Mouse (Mus musculus) intestine, postnatal 0 days (tissue): ENCODE data around the gene Fbxl4. TPM values are rescaled to one million over a fixed set of nuclear protein-coding genes. Genes with fewer than 3 reads are reported as not detected.
"Not testable (repeated sequence)": the region's sequence is repeated elsewhere in the genome, so short reads cannot be mapped to it uniquely, and the experiment has no call there.

Experiments
- ATAC-seq: fragments of 200-750 bp; cut with Nextera tagmentation; 2 replicates; pipeline ENCODE4 v1.8.0; 2017; ENCODE audit warnings: mild to moderate bottlenecking, moderate TSS enrichment, moderate library complexity
- H3K27ac ChIP-seq: fragments of 300-500 bp; sonication (generic); 2 replicates; pipeline ENCODE4 v1.5.1; 2014; ENCODE audit warnings: mild to moderate bottlenecking, low read depth, low read length, moderate library complexity
- H3K27me3 ChIP-seq: fragments of 300-500 bp; sonication (generic); replicated peaks from 2 replicates; pipeline ENCODE4 v1.6.1; 2014; ENCODE audit warnings: low read length, mixed read lengths; ENCODE audit not compliant: control insufficient read depth, insufficient read depth
- H3K36me3 ChIP-seq: fragments of 300-500 bp; sonication (generic); 2 replicates; pipeline ENCODE4 v1.6.1; 2014; ENCODE audit warnings: mild to moderate bottlenecking, moderate library complexity; ENCODE audit not compliant: control insufficient read depth, insufficient read depth
- H3K4me1 ChIP-seq: fragments of 300-500 bp; sonication (generic); replicated peaks from 2 replicates; pipeline ENCODE4 v1.6.1; 2014; ENCODE audit warnings: antibody characterized with exemption, low read length, mixed read lengths; ENCODE audit not compliant: control insufficient read depth, insufficient read depth
- H3K4me2 ChIP-seq: fragments of 300-500 bp; sonication (generic); replicated peaks from 2 replicates; pipeline ENCODE4 v1.6.1; 2014; ENCODE audit warnings: low read depth, mild to moderate bottlenecking, moderate library complexity
- H3K4me3 ChIP-seq: fragments of 300-500 bp; sonication (generic); 2 replicates; pipeline ENCODE4 v1.5.1; 2014; ENCODE audit warnings: low read depth, low read length
- H3K9ac ChIP-seq: fragments of 300-500 bp; sonication (generic); 2 replicates; pipeline ENCODE4 v1.6.1; 2014; ENCODE audit warnings: mild to moderate bottlenecking, low read depth, low read length
- H3K9me3 ChIP-seq: fragments of 300-500 bp; sonication (generic); 2 replicates; pipeline ENCODE4 v1.6.1; 2016; ENCODE audit warnings: mixed run types; ENCODE audit not compliant: control insufficient read depth
- CTCF ChIP-seq: sonication (generic); IDR thresholded peaks from 2 replicates; pipeline ENCODE4 v1.5.1; 2016; ENCODE audit warnings: low read depth, mild to moderate bottlenecking, control low read depth, antibody characterized with exemption, moderate library complexity
- WGBS: fragments of 180-500 bp; shearing (Covaris S2); extraction: QIAGEN DNeasy Blood & Tissue Kit; methylation state at CpG from one replicate; pipeline ENCODE4 v1.1.7; 2014; 5-methylcytosine and 5-hydroxymethylcytosine counted together
- polyA plus RNA-seq: library from polyadenylated mRNA; unstranded; fragments of >200 nt; fragmentation: Nextera tagmentation; extraction: Ambion mirVana; gene quantifications from 2 replicates; pipeline ENCODE4 v1.2.1, GENCODE M21; 2015

Fbxl4 gene
- 13.9 TPM in 2 replicates for polyA plus RNA-seq

- no peaks in the 10 kb centered on the region for H3K9me3 ChIP-seq
- 0 out of 2 replicates have a peak, but pooled peaks cover 6% of the 10 kb centered on the region for H3K4me1 ChIP-seq
- H3K9ac ChIP-seq, result peak within 1 kb of the TSS; percentile 75
- no peak for TF ChIP-seq CTCF
- WGBS, result under 1% methylated on average over 55 of the region's 62 CpGs
- peak within 1 kb of the TSS; percentile 59 for H3K4me3 ChIP-seq
- peak within 1 kb of the TSS; percentile 72 for H3K4me2 ChIP-seq
- no peaks in the 10 kb centered on the region for H3K36me3 ChIP-seq
- no peaks in the 10 kb centered on the region for H3K27me3 ChIP-seq
- ATAC-seq, result peak; percentile 99
- H3K27ac ChIP-seq, result peak within 1 kb of the TSS; percentile 89
These were observed at the start of gene Fbxl4 for GRCm38 (mm10) chr4:22357266-22357930. Fbxl4 (plus strand) TSS chr4:22357543.

GRCm38 (mm10) chr4:22314564-22314963 is 42.8 kb upstream of the Fbxl4 start:
- ATAC-seq, result no peak
- Histone ChIP-seq H3K9me3 (no peaks in the 10 kb centered on the region), H3K27ac (no peak overlapping the region), H3K4me2 (no peak overlapping the region), H3K27me3 (no peaks in the 10 kb centered on the region), H3K4me1 (no peaks in the 10 kb centered on the region), H3K9ac (no peak overlapping the region), H3K4me3 (no peak overlapping the region), H3K36me3 (no peaks in the 10 kb centered on the region)
- TF ChIP-seq CTCF, result no peak
- 87% methylated on average over 3 of the region's 3 CpGs for whole genome bisulfite sequencing

- Histone ChIP-seq H3K27me3 (no peaks in the 10 kb centered on the region), H3K9ac (no peak overlapping the region), H3K36me3 (no peaks in the 10 kb centered on the region), H3K9me3 (no peaks in the 10 kb centered on the region), H3K27ac (no peak overlapping the region), H3K4me2 (no peak overlapping the region), H3K4me3 (no peak overlapping the region), H3K4me1 (no peaks in the 10 kb centered on the region)
- no peak for TF ChIP-seq CTCF
- ATAC-seq, result no peak
- WGBS, result 68% methylated on average over 8 of the region's 8 CpGs
These were observed 14.3 kb upstream of the Fbxl4 start for GRCm38 (mm10) chr4:22342816-22343573.

- H3K4me3 ChIP-seq, H3K36me3 ChIP-seq, H3K4me2 ChIP-seq, H3K27ac ChIP-seq, ATAC-seq, H3K4me1 ChIP-seq, H3K9me3 ChIP-seq, H3K27me3 ChIP-seq, H3K9ac ChIP-seq: not testable (repeated sequence)
- WGBS, result 90% methylated on average over 4 of the region's 4 CpGs
These were observed 8.3 kb upstream of the Fbxl4 start for GRCm38 (mm10) chr4:22349086-22349485.

GRCm38 (mm10) chr4:22357931-22358300 is 573 bp downstream of the Fbxl4 start:
- no peak for TF ChIP-seq CTCF
- Histone ChIP-seq H3K9me3 (no peaks in the 10 kb centered on the region), H3K9ac (peak overlapping the region; percentile 75), H3K4me3 (peak overlapping the region; percentile 59), H3K36me3 (no peaks in the 10 kb centered on the region), H3K27me3 (no peaks in the 10 kb centered on the region), H3K4me1 (0 out of 2 replicates have a peak, but pooled peaks cover 6% of the 10 kb centered on the region), H3K27ac (peak overlapping the region; percentile 89), H3K4me2 (peak overlapping the region; percentile 72)
- ATAC-seq, result peak; percentile 38; the same call in 1 of the 2 replicates
- 5% methylated on average over 10 of the region's 10 CpGs for WGBS

GRCm38 (mm10) chr4:22358487-22358886 is 1.1 kb downstream of the Fbxl4 start:
- Histone ChIP-seq H3K4me1 (0 out of 2 replicates have a peak, but pooled peaks cover 6% of the 10 kb centered on the region), H3K27ac (no peak overlapping the region), H3K4me3 (no peak overlapping the region), H3K9me3 (no peaks in the 10 kb centered on the region), H3K9ac (peak overlapping the region; percentile 75; the same call in 1 of the 2 replicates), H3K36me3 (no peaks in the 10 kb centered on the region), H3K4me2 (peak overlapping the region; percentile 72), H3K27me3 (no peaks in the 10 kb centered on the region)
- ATAC-seq, result no peak
- 81% methylated on average over 10 of the region's 10 CpGs for WGBS
- TF ChIP-seq CTCF, result no peak
